Mouse (Mus musculus) gastrocnemius, postnatal 25 days (tissue): ENCODE results near the gene Slc7a15. TPM values are rescaled to one million over a fixed set of nuclear protein-coding genes. Genes with fewer than 3 reads are reported as not detected.
"Not testable (repeated sequence)": the region's sequence is repeated elsewhere in the genome, so short reads cannot be mapped to it uniquely, and the experiment has no call there.

ENCODE experiments used
- DNase-seq: peaks from one replicate; pipeline ENCODE4 v3.0.0; 2022
- total RNA-seq, 2 experiments: library from RNA; stranded (reverse); gene quantifications; 1 replicate in 1 of 2; 2 replicates in 1 of 2; pipeline ENCODE4 v1.2.3; 2021

The Slc7a15 gene
- total RNA-seq, 2 experiments from 2014 or later, result not detected

GRCm38 (mm10) chr12:8559876-8560275 is 39.0 kb downstream of the Slc7a15 start:
- DNase-seq, result not testable (repeated sequence)

- no peak for DNase-seq
Measured at GRCm38 (mm10) chr12:8556189-8556588, 42.7 kb downstream of the Slc7a15 start.

- no peak for DNase-seq
Measured at GRCm38 (mm10) chr12:8555419-8555818, 43.4 kb downstream of the Slc7a15 start.

GRCm38 (mm10) chr12:8547357-8547756 is 51.5 kb downstream of the Slc7a15 start:
- DNase-seq, result peak; percentile 44

- no peak for DNase-seq
Measured at GRCm38 (mm10) chr12:8546801-8547200, 52.1 kb downstream of the Slc7a15 start.

GRCm38 (mm10) chr12:8545066-8545610 is 53.7 kb downstream of the Slc7a15 start:
- DNase-seq, result no peak

- DNase-seq, result no peak
Measured at GRCm38 (mm10) chr12:8542371-8542770, 56.5 kb downstream of the Slc7a15 start.

GRCm38 (mm10) chr12:8539471-8539870 is 59.4 kb downstream of the Slc7a15 start:
- no peak for DNase-seq

- DNase-seq, result no peak
Measured at GRCm38 (mm10) chr12:8537291-8537690, 61.6 kb downstream of the Slc7a15 start.

GRCm38 (mm10) chr12:8536221-8536965 is 62.5 kb downstream of the Slc7a15 start:
- DNase-seq, result no peak

- no peak for DNase-seq
Measured at GRCm38 (mm10) chr12:8535596-8535995, 63.3 kb downstream of the Slc7a15 start.

- DNase-seq, result no peak
Measured at GRCm38 (mm10) chr12:8534915-8535314, 64.0 kb downstream of the Slc7a15 start.

- no peak for DNase-seq
Measured at GRCm38 (mm10) chr12:8527770-8528169, 71.1 kb downstream of the Slc7a15 start.

- no peak for DNase-seq
Measured at GRCm38 (mm10) chr12:8527175-8527574, 71.7 kb downstream of the Slc7a15 start.

GRCm38 (mm10) chr12:8524062-8524461 is 74.8 kb downstream of the Slc7a15 start:
- no peak for DNase-seq

- DNase-seq, result no peak
Measured at GRCm38 (mm10) chr12:8522711-8523110, 76.2 kb downstream of the Slc7a15 start.

- DNase-seq, result peak; percentile 73
Measured at GRCm38 (mm10) chr12:8521375-8522047, 77.4 kb downstream of the Slc7a15 start.

- no peak for DNase-seq
Measured at GRCm38 (mm10) chr12:8519431-8520160, 79.3 kb downstream of the Slc7a15 start.

- peak; percentile 32 for DNase-seq
Measured at GRCm38 (mm10) chr12:8511037-8511882, 87.6 kb downstream of the Slc7a15 start.

GRCm38 (mm10) chr12:8510317-8510988 is 88.4 kb downstream of the Slc7a15 start:
- no peak for DNase-seq

GRCm38 (mm10) chr12:8509693-8510092 is 89.2 kb downstream of the Slc7a15 start:
- peak; percentile 32 for DNase-seq
